Mouse (Mus musculus): ENCODE data around the gene Mlh3.

Gene Mlh3

GRCm38 (mm10) chr12:85185810-85186209 lies 84.6 kb downstream of the Mlh3 start:
- DNase-seq: no peak
